Mouse (Mus musculus) liver, embryonic 12.5 days (tissue): ENCODE results near the gene Tas2r135. TPM values are rescaled to one million over a fixed set of nuclear protein-coding genes. Genes with fewer than 3 reads are reported as not detected.
A peak's percentile ranks its signal among the peaks of the same experiment; 100 is the strongest.

Experiments
- ATAC-seq: fragments of 200-750 bp; cut with Nextera tagmentation; 2 replicates; pipeline ENCODE4 v1.8.0; 2017; ENCODE audit warnings: moderate number of reproducible peaks, mild to moderate bottlenecking, moderate library complexity
- H3K27ac ChIP-seq: fragments of 300-500 bp; sonication (generic); 2 replicates; pipeline ENCODE4 v1.5.1; 2016; ENCODE audit warnings: mild to moderate bottlenecking
- H3K27me3 ChIP-seq: fragments of 300-500 bp; sonication (generic); replicated peaks from 2 replicates; pipeline ENCODE4 v1.6.1; 2016; ENCODE audit warnings: mild to moderate bottlenecking, moderate library complexity
- H3K36me3 ChIP-seq: fragments of 300-500 bp; sonication (generic); 2 replicates; pipeline ENCODE4 v1.6.1; 2016; ENCODE audit warnings: mild to moderate bottlenecking, moderate library complexity
- H3K4me1 ChIP-seq: fragments of 300-500 bp; sonication (generic); 2 replicates; pipeline ENCODE4 v1.6.1; 2016
- H3K4me2 ChIP-seq: fragments of 300-500 bp; sonication (generic); 2 replicates; pipeline ENCODE4 v1.6.1; 2016; ENCODE audit warnings: mild to moderate bottlenecking, moderate library complexity
- H3K4me3 ChIP-seq: fragments of 300-500 bp; sonication (generic); 2 replicates; pipeline ENCODE4 v1.5.1; 2016; ENCODE audit warnings: mild to moderate bottlenecking, moderate library complexity
- H3K9ac ChIP-seq: fragments of 300-500 bp; sonication (generic); 2 replicates; pipeline ENCODE4 v1.6.1; 2016; ENCODE audit warnings: mild to moderate bottlenecking, moderate library complexity
- H3K9me3 ChIP-seq: fragments of 300-500 bp; sonication (generic); replicated peaks from 2 replicates; pipeline ENCODE4 v1.6.1; 2016; ENCODE audit warnings: mild to moderate bottlenecking, moderate library complexity
- WGBS: fragments of 180-500 bp; shearing (Covaris S2); methylation state at CpG from one replicate; pipeline ENCODE4 v1.1.7; 2016; ENCODE audit not compliant: insufficient replicate concordance; 5-methylcytosine and 5-hydroxymethylcytosine counted together
- polyA plus RNA-seq: library from polyadenylated mRNA; unstranded; fragments of >200 nt; fragmentation: Nextera tagmentation; extraction: Ambion mirVana; gene quantifications from 2 replicates; pipeline ENCODE4 v1.2.1, GENCODE M21; 2016

Tas2r135 gene
- polyA plus RNA-seq, 1 experiment from 2014 or later, result not detected

- Histone ChIP-seq H3K9ac (no peak overlapping the region), H3K4me3 (no peak overlapping the region), H3K27ac (no peak overlapping the region), H3K4me2 (no peak overlapping the region), H3K9me3 (no peaks in the 10 kb centered on the region), H3K36me3 (no peaks in the 10 kb centered on the region), H3K4me1 (peaks cover 19% of the 10 kb centered on the region), H3K27me3 (peaks cover 14% of the 10 kb centered on the region)
- ATAC-seq, result no peak
- WGBS, result 27% methylated on average over 4 of the region's 4 CpGs
Observed at GRCm38 (mm10) chr6:42376016-42376415, 29.2 kb upstream of the Tas2r135 start.

GRCm38 (mm10) chr6:42376504-42377019, 28.7 kb upstream of the Tas2r135 start:
- H3K4me3 ChIP-seq, result no peak overlapping the region
- H3K27ac ChIP-seq, result no peak overlapping the region
- H3K9ac ChIP-seq, result no peak overlapping the region
- H3K4me1 ChIP-seq, result peaks cover 19% of the 10 kb centered on the region
- H3K9me3 ChIP-seq, result no peaks in the 10 kb centered on the region
- ATAC-seq, result no peak
- WGBS, result 50% methylated on average over 6 of the region's 6 CpGs
- no peaks in the 10 kb centered on the region for H3K36me3 ChIP-seq
- peaks cover 14% of the 10 kb centered on the region for H3K27me3 ChIP-seq
- no peak overlapping the region for H3K4me2 ChIP-seq

GRCm38 (mm10) chr6:42377280-42377679, 28.0 kb upstream of the Tas2r135 start:
- Histone ChIP-seq H3K4me1 (peaks cover 19% of the 10 kb centered on the region), H3K36me3 (no peaks in the 10 kb centered on the region), H3K4me3 (no peak overlapping the region), H3K27me3 (peaks cover 8% of the 10 kb centered on the region), H3K4me2 (no peak overlapping the region), H3K27ac (no peak overlapping the region), H3K9ac (no peak overlapping the region), H3K9me3 (no peaks in the 10 kb centered on the region)
- no peak for ATAC-seq
- 72% methylated on average over 5 of the region's 5 CpGs for WGBS

GRCm38 (mm10) chr6:42379551-42379950, 25.7 kb upstream of the Tas2r135 start:
- Histone ChIP-seq H3K9ac (no peak overlapping the region), H3K4me2 (no peak overlapping the region), H3K4me3 (no peak overlapping the region), H3K27ac (no peak overlapping the region), H3K36me3 (no peaks in the 10 kb centered on the region), H3K27me3 (no peaks in the 10 kb centered on the region; the same call in 1 of the 2 replicates), H3K9me3 (no peaks in the 10 kb centered on the region), H3K4me1 (peaks cover 5% of the 10 kb centered on the region)
- WGBS, result 49% methylated on average over 3 of the region's 3 CpGs
- ATAC-seq, result no peak

GRCm38 (mm10) chr6:42380416-42381144, 24.7 kb upstream of the Tas2r135 start:
- H3K27ac ChIP-seq, result no peak overlapping the region
- H3K4me3 ChIP-seq, result no peak overlapping the region
- no peaks in the 10 kb centered on the region for H3K36me3 ChIP-seq
- ATAC-seq, result no peak
- no peak overlapping the region for H3K4me2 ChIP-seq
- H3K4me1 ChIP-seq, result peaks cover 5% of the 10 kb centered on the region
- WGBS, result 27% methylated on average over 8 of the region's 8 CpGs
- no peaks in the 10 kb centered on the region for H3K9me3 ChIP-seq
- H3K27me3 ChIP-seq, result no peaks in the 10 kb centered on the region; the same call in 1 of the 2 replicates
- no peak overlapping the region for H3K9ac ChIP-seq

GRCm38 (mm10) chr6:42381221-42381620, 24.0 kb upstream of the Tas2r135 start:
- Histone ChIP-seq H3K9me3 (no peaks in the 10 kb centered on the region), H3K9ac (no peak overlapping the region), H3K36me3 (no peaks in the 10 kb centered on the region), H3K27me3 (no peaks in the 10 kb centered on the region; the same call in 1 of the 2 replicates), H3K4me3 (no peak overlapping the region), H3K4me1 (peaks cover 4% of the 10 kb centered on the region), H3K4me2 (no peak overlapping the region), H3K27ac (no peak overlapping the region)
- 58% methylated on average over 2 of the region's 2 CpGs for WGBS
- no peak for ATAC-seq

- no peak; the same call in 1 of the 2 replicates for ATAC-seq
- H3K4me2 ChIP-seq, result no peak overlapping the region
- no peak overlapping the region for H3K27ac ChIP-seq
- H3K9ac ChIP-seq, result no peak overlapping the region
- 46% methylated on average over 9 of the region's 9 CpGs for WGBS
- no peaks in the 10 kb centered on the region for H3K36me3 ChIP-seq
- H3K4me1 ChIP-seq, result no peaks in the 10 kb centered on the region
- H3K9me3 ChIP-seq, result no peaks in the 10 kb centered on the region
- H3K4me3 ChIP-seq, result no peak overlapping the region
- H3K27me3 ChIP-seq, result no peaks in the 10 kb centered on the region; the same call in 1 of the 2 replicates
Observed at GRCm38 (mm10) chr6:42381916-42382381, 23.3 kb upstream of the Tas2r135 start.

- no peak overlapping the region for H3K4me2 ChIP-seq
- WGBS, result 75% methylated on average over 5 of the region's 5 CpGs
Observed at GRCm38 (mm10) chr6:42383360-42383759, 21.9 kb upstream of the Tas2r135 start.

GRCm38 (mm10) chr6:42385635-42386034, 19.6 kb upstream of the Tas2r135 start:
- ATAC-seq, result no peak
- 58% methylated on average over 4 of the region's 4 CpGs for WGBS

More at GRCm38 (mm10) chr6:42383360-42383759, 21.9 kb upstream of the Tas2r135 start:
- Histone ChIP-seq H3K9me3 (no peaks in the 10 kb centered on the region), H3K9ac (no peak overlapping the region), H3K27me3 (no peaks in the 10 kb centered on the region; the same call in 1 of the 2 replicates), H3K36me3 (no peaks in the 10 kb centered on the region), H3K27ac (no peak overlapping the region), H3K4me3 (no peak overlapping the region), H3K4me1 (no peaks in the 10 kb centered on the region)
- no peak for ATAC-seq

GRCm38 (mm10) chr6:42391796-42392330, 13.4 kb upstream of the Tas2r135 start:
- Histone ChIP-seq H3K4me3 (no peak overlapping the region), H3K36me3 (no peaks in the 10 kb centered on the region), H3K4me2 (no peak overlapping the region), H3K4me1 (no peaks in the 10 kb centered on the region), H3K9ac (no peak overlapping the region), H3K9me3 (no peaks in the 10 kb centered on the region), H3K27ac (no peak overlapping the region), H3K27me3 (no peaks in the 10 kb centered on the region)
- 33% methylated on average over 2 of the region's 2 CpGs for WGBS
- ATAC-seq, result no peak

More at GRCm38 (mm10) chr6:42385635-42386034, 19.6 kb upstream of the Tas2r135 start:
- Histone ChIP-seq H3K27ac (no peak overlapping the region), H3K9me3 (no peaks in the 10 kb centered on the region), H3K27me3 (no peaks in the 10 kb centered on the region), H3K9ac (no peak overlapping the region), H3K4me3 (no peak overlapping the region), H3K4me2 (no peak overlapping the region), H3K36me3 (no peaks in the 10 kb centered on the region), H3K4me1 (no peaks in the 10 kb centered on the region)

- Histone ChIP-seq H3K27me3 (no peaks in the 10 kb centered on the region), H3K4me3 (no peak overlapping the region), H3K9ac (no peak overlapping the region), H3K4me1 (no peaks in the 10 kb centered on the region), H3K4me2 (no peak overlapping the region), H3K9me3 (no peaks in the 10 kb centered on the region), H3K27ac (no peak overlapping the region), H3K36me3 (no peaks in the 10 kb centered on the region)
- 53% methylated on average over 9 of the region's 9 CpGs for WGBS
- ATAC-seq, result peak; percentile 42; the same call in 1 of the 2 replicates
Observed at GRCm38 (mm10) chr6:42395960-42396809, 9.0 kb upstream of the Tas2r135 start.
